Mouse (Mus musculus): ENCODE measurements around the gene Coa4.
"Not testable (repeated sequence)": the region's sequence is repeated elsewhere in the genome, so short reads cannot be mapped to it uniquely, and the experiment has no call there.

Gene Coa4

GRCm38 (mm10) chr7:100561861-100562587, 25.2 kb downstream of the Coa4 start:
- no peak for DNase-seq (ENCODE audit: low spot score)

GRCm38 (mm10) chr7:100567238-100567637, 30.4 kb downstream of the Coa4 start:
- DNase-seq (ENCODE audit: low spot score), result not testable (repeated sequence)

- no peak for DNase-seq (ENCODE audit: low spot score)
These were observed 33.0 kb downstream of the Coa4 start for GRCm38 (mm10) chr7:100569907-100570306.

- no peak for DNase-seq (ENCODE audit: low spot score)
These were observed 34.3 kb downstream of the Coa4 start for GRCm38 (mm10) chr7:100570930-100571715.

GRCm38 (mm10) chr7:100572061-100572460, 35.2 kb downstream of the Coa4 start:
- no peak for DNase-seq (ENCODE audit: low spot score)

GRCm38 (mm10) chr7:100572704-100573103, 35.8 kb downstream of the Coa4 start:
- DNase-seq (ENCODE audit: low spot score), result no peak

GRCm38 (mm10) chr7:100578794-100579193, 41.9 kb downstream of the Coa4 start:
- DNase-seq (ENCODE audit: low spot score), result no peak

- no peak for DNase-seq (ENCODE audit: low spot score)
These were observed 45.4 kb downstream of the Coa4 start for GRCm38 (mm10) chr7:100582235-100582634.

GRCm38 (mm10) chr7:100582727-100583236, 45.9 kb downstream of the Coa4 start:
- DNase-seq (ENCODE audit: low spot score), result peak; percentile 93

GRCm38 (mm10) chr7:100589816-100590215, 52.9 kb downstream of the Coa4 start:
- DNase-seq (ENCODE audit: low spot score), result no peak
